ENCODE assay signal across 27 mouse cellular contexts in the genomic region with DNA sequence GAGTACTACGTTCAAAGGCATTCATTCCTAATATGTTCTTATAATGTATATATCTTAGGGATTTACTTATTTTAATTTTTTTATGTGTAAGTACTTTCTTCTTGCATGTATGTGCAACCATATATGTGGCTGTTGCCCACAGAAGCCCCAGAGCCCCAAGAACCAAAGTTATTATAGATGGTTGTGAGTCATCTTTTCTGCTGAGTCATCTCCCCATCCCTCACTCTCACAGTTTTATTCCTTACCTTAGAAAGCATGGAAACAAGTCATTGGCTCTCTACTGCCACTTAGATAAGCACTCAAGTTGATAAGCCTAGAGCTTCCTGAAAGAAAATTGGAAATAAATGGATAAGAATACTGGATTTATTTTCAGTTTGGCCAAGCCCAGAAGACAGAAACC. TPM values are rescaled to one million over a fixed set of nuclear protein-coding genes. Genes with fewer than 3 reads are reported as not detected.
A peak's percentile ranks its signal among the peaks of the same experiment; 100 is the strongest.
DNase-seq lines count a peak whose midpoint lies in the region; TF ChIP-seq lines count a peak whose summit lies in the region.
"Had no signal": no experiment of that assay in that cellular context is flagged by ENCODE, and none has a peak within 500 bp of the region (broad histone marks: within the 10 kb centered on the region; RNA-seq: fewer than 3 reads in every experiment).

No protein-coding gene starts in this region.

- DNase-seq in 416B (ENCODE audit: low read depth) (peak; percentile 57), ES-E14 (ENCODE audit: low read depth, low spot score) (no peak), NIH3T3 (ENCODE audit: low read depth) (peak; percentile 4)
- no peak for DNase-seq in left cerebral cortex, adult 2 months (ENCODE audit: extremely low spot score in 1 of 2, low spot score in 2 of 2)
- no peak for DNase-seq in spleen, postnatal 14 days (ENCODE audit: low spot score in 2 of 2)
- no peak for DNase-seq in layer of hippocampus, postnatal 36 days
- DNase-seq in cerebellum, postnatal 10 days, result no peak
- DNase-seq: adrenal gland, adult 8-10 months; adrenal gland, postnatal 25 days; cerebellum, adult 11-12 months; cerebellum, adult 8-10 months; cerebellum, postnatal 25 days; forebrain, postnatal 0 days; gastrocnemius, adult 2 months; gastrocnemius, postnatal 14 days; heart, adult 11 months; heart, postnatal 10 days; heart, postnatal 36 days; kidney, adult 11 months had no signal

- no peak overlapping the region for H3K27ac ChIP-seq in ES-E14 (ENCODE audit: insufficient read depth, low read depth, low read length, poor library complexity, severe bottlenecking)
- no peak overlapping the region for H3K27ac ChIP-seq in left cerebral cortex, adult 2 months
- H3K27ac ChIP-seq: embryonic facial prominence, embryonic 12.5 days; embryonic facial prominence, embryonic 15.5 days; gastrocnemius, adult 2 months; heart, embryonic 15.5 days; hindbrain, embryonic 10.5 days; hindbrain, embryonic 13.5 days; intestine, embryonic 15.5 days had no signal

- no peaks in the 10 kb centered on the region for H3K4me1 ChIP-seq in ES-E14 (ENCODE audit: control insufficient read depth in 2 of 2, insufficient read depth in 2 of 2, low read length in 2 of 2, poor library complexity in 1 of 2)
- H3K4me1 ChIP-seq: embryonic facial prominence, embryonic 12.5 days; embryonic facial prominence, embryonic 15.5 days; hindbrain, embryonic 10.5 days; hindbrain, embryonic 13.5 days; intestine, embryonic 15.5 days had no signal

- TF ChIP-seq CTCF in left cerebral cortex, adult 2 months (IDR thresholded peaks at IDR 0.05), result no peak

- no peaks in the 10 kb centered on the region for H3K9me3 ChIP-seq in ES-E14 (ENCODE audit: control insufficient read depth, insufficient read depth, low read depth, low read length)
- H3K9me3 ChIP-seq: embryonic facial prominence, embryonic 12.5 days; embryonic facial prominence, embryonic 15.5 days; heart, embryonic 12.5 days; heart, embryonic 15.5 days; hindbrain, embryonic 10.5 days; hindbrain, embryonic 13.5 days; intestine, embryonic 15.5 days had no signal

- no peaks in the 10 kb centered on the region for H3K36me3 ChIP-seq in ES-E14 (ENCODE audit: control insufficient read depth, insufficient read depth, low read length, poor library complexity, severe bottlenecking)
- H3K36me3 ChIP-seq: embryonic facial prominence, embryonic 12.5 days; embryonic facial prominence, embryonic 15.5 days; heart, embryonic 12.5 days; heart, embryonic 15.5 days; hindbrain, embryonic 10.5 days; hindbrain, embryonic 13.5 days; intestine, embryonic 15.5 days had no signal

- in situ Hi-C loops in ES-E14 (cut with MboI; ENCODE audit: low sequenced_read_pairs in 2 of 2, unreplicated experiment in 2 of 2), result no loop called here

- no peak overlapping the region for H3K9ac ChIP-seq in ES-E14 (ENCODE audit: insufficient read depth, low read depth, low read length, poor library complexity, severe bottlenecking)
- H3K9ac ChIP-seq: embryonic facial prominence, embryonic 12.5 days; embryonic facial prominence, embryonic 15.5 days; forebrain, postnatal 0 days; heart, embryonic 12.5 days; heart, embryonic 15.5 days; hindbrain, embryonic 13.5 days; intestine, embryonic 15.5 days had no signal

- no peak overlapping the region for H3K4me3 ChIP-seq in ES-E14 (ENCODE audit: insufficient read depth in 1 of 2, low read depth in 1 of 2, low read length in 2 of 2, poor library complexity in 1 of 2, severe bottlenecking in 1 of 2)
- H3K4me3 ChIP-seq in left cerebral cortex, adult 2 months, result no peak overlapping the region
- H3K4me3 ChIP-seq: embryonic facial prominence, embryonic 12.5 days; embryonic facial prominence, embryonic 15.5 days; gastrocnemius, adult 2 months; heart, embryonic 12.5 days; heart, embryonic 15.5 days; hindbrain, embryonic 10.5 days; hindbrain, embryonic 13.5 days; intestine, embryonic 15.5 days had no signal

- intact Hi-C loops in left cerebral cortex, adult 2 months (cut with DNase I), result no loop called here

TF ChIP-seq in ES-E14, 5 proteins besides CTCF, POLR2A, EP300 and RAD21:
- TF ChIP-seq CHD2 (IDR thresholded peaks at IDR 0.05; ENCODE audit: low read depth, low read length) (no peak), MAFK (IDR thresholded peaks at IDR 0.05; ENCODE audit: insufficient read depth, low read depth, low read length) (peak; percentile 37; the same call in 1 of the 2 replicates), ZNF384 (IDR thresholded peaks at IDR 0.05; ENCODE audit: low read depth, low read length) (no peak)

RNA-seq across cellular contexts. Expression of gene Bmp5, which starts 40.0 kb away (rescaled TPM):
- total RNA-seq in ES-E14 (2012; rRNA removed), result 0.13 TPM in 1 of 2 replicates, not detected in the other
- total RNA-seq in left cerebral cortex, adult 2 months (2021), result 1 to 10 TPM; 1.0 to 1.7 TPM
- total RNA-seq in layer of hippocampus, postnatal 36 days (2021), result 1 to 10 TPM in 1 of 2 experiments, under 1 TPM in 1; 0.60 to 2.2 TPM
- total RNA-seq: common myeloid progenitor, adult 5-6 weeks had no signal

Comparison
In these comparisons a context has a peak if more than half of its experiments do, and no peak if none do; other contexts are left out.
1. DNase-seq: peak in 416B (single experiment) and NIH3T3 (single experiment); none in ES-E14 (single experiment), left cerebral cortex, adult 2 months (0 of 2), spleen, postnatal 14 days (0 of 2), layer of hippocampus, postnatal 36 days (0 of 2) and cerebellum, postnatal 10 days (0 of 2).